Mouse (Mus musculus) bone marrow, adult 2 months (tissue): ENCODE data around the gene Stard5. TPM values are rescaled to one million over a fixed set of nuclear protein-coding genes. Genes with fewer than 3 reads are reported as not detected.
A peak's percentile ranks its signal among the peaks of the same experiment; 100 is the strongest.

Experiments
- H3K27ac ChIP-seq: fragments of 200-500 bp; 2 replicates; pipeline ENCODE4 v1.5.1; 2012; ENCODE audit warnings: low read depth, mild to moderate bottlenecking, control low read depth, inconsistent platforms, low read length; ENCODE audit not compliant: control insufficient read depth, poor library complexity, insufficient read depth
- H3K4me1 ChIP-seq: fragments of 200-500 bp; 2 replicates; pipeline ENCODE4 v1.6.1; 2011; ENCODE audit warnings: low read length; ENCODE audit not compliant: control insufficient read depth, insufficient read depth
- H3K4me3 ChIP-seq: fragments of 200-500 bp; replicated peaks from 2 replicates; pipeline ENCODE3; 2011; ENCODE audit warnings: mild to moderate bottlenecking, low read depth, low read length, control low read depth; ENCODE audit not compliant: control insufficient read depth
- CTCF ChIP-seq: fragments of 200-500 bp; IDR thresholded peaks from 2 replicates; pipeline ENCODE4 v1.5.1; 2011; ENCODE audit warnings: low read length, control low read depth; ENCODE audit not compliant: control insufficient read depth, insufficient read depth
- POLR2A ChIP-seq: fragments of 200-500 bp; IDR thresholded peaks from 2 replicates; pipeline ENCODE4 v1.6.1; 2011; ENCODE audit warnings: low read depth, mild to moderate bottlenecking, control low read depth, low read length, borderline replicate concordance; ENCODE audit not compliant: control insufficient read depth
- WGBS: fragments of 180-500 bp; shearing (Covaris S2); methylation state at CpG from one replicate; pipeline ENCODE4 v1.1.7; 2018; 5-methylcytosine and 5-hydroxymethylcytosine counted together
- polyA plus RNA-seq: library from polyadenylated mRNA; stranded (reverse); fragments of >200 nt; gene quantifications from 2 replicates; pipeline ENCODE4 v1.2.4, GENCODE M21; 2011; ENCODE audit warnings: low replicate concordance; ENCODE audit not compliant: missing spikeins, insufficient read depth, insufficient read length

Gene Stard5
- polyA plus RNA-seq, 1 experiment, result 9.0 TPM

DNA sequence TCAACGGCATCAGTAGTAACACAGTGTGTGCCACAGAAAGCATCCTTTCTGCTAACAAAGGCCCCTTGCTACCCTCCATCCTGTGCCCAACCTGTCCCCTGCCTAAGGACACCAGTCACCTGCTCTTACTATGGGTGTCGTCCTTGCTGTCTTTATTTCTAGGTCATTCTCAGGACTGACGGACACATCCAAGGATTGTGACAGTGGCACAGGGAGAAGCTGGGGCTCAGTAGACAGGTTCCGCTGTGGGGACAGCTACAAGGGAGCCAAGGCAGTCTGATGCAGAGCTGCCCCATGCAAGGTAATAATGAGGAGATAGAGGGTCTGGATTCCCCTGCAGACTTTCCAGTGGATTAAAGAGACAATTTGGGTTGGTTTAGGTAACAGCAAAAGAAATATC is 46.7 kb downstream of the Stard5 start:
- Histone ChIP-seq H3K27ac (no peak overlapping the region), H3K4me3 (no peak overlapping the region), H3K4me1 (no peaks in the 10 kb centered on the region)
- TF ChIP-seq CTCF (no peak; the same call in 1 of the 2 replicates), POLR2A (no peak)
- 83% methylated on average over 4 of the region's 4 CpGs for WGBS

DNA sequence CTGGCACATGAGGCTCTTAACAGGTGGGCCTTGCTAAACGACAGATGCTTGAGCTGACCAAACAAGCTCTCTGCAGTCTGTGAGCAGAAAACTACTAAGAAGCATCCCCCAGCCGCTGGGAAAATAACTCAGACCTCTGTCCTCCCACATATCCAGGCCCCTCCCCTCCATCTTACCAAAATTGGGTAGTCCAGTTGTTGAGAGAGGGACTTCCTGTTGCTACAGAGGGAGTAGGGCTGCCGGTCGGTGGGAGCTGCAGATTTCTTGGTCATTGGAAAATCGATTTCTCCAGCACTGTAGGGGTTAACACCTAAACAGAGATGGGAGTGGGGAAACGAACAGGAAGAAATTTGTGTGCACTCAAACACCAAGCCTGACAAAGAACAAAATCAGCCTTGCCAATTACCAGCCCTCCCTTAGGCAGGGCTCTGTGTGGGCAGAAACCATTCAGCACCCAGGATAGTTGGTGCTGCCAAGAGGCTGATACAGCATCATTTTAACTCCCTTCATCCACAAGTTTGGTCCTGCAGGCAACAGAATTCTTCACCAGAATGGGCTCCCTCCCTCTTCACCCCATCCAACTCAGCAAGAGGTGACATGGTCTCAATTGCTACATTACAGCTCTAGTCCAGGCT is 51.0 kb downstream of the Stard5 start:
- no peak overlapping the region for H3K27ac ChIP-seq
- 18% methylated on average over 6 of the region's 6 CpGs for WGBS
- H3K4me1 ChIP-seq, result no peaks in the 10 kb centered on the region
- TF ChIP-seq CTCF (no peak), POLR2A (no peak)
- no peak overlapping the region for H3K4me3 ChIP-seq

DNA sequence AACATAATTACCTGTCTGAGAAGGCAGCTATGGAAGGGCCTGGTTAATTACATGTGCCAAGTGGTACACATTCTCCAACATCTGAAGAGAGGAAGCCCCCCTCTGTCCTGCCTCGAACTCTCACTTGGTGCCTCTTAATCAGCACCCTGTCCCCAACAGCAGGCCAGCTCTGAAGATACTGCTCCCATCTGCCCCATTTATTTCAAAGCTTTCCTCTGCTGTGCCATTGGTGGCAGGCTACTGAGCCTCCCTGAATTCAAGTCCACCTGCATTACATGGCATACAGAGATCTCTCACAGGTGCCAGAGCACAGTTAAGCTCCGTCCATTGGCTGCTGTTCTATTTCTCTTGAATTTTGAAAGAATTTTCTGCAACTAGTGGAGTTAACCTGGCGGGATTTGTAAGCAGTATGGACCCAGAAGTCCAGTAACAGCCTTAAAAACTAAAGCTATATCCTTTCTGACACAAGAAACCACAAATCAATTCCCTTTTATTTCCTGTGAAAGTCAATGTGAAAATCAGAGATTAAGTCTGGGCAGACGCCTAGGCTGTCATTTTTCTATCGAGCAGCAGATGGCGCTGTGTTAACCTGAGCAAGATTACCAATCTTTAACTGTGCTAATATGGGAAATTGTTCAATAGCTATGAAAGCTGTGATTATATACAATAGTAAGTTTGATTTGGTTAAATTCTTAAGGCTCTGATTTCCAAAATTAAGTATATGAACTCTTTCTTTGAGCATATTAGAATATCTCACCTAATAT is 63.9 kb downstream of the Stard5 start:
- Histone ChIP-seq H3K4me1 (peaks cover 1% of the 10 kb centered on the region; the same call in 1 of the 2 replicates), H3K27ac (no peak overlapping the region), H3K4me3 (no peak overlapping the region)
- 29% methylated on average over 6 of the region's 6 CpGs for WGBS
- TF ChIP-seq POLR2A (no peak), CTCF (peak; percentile 40)

DNA sequence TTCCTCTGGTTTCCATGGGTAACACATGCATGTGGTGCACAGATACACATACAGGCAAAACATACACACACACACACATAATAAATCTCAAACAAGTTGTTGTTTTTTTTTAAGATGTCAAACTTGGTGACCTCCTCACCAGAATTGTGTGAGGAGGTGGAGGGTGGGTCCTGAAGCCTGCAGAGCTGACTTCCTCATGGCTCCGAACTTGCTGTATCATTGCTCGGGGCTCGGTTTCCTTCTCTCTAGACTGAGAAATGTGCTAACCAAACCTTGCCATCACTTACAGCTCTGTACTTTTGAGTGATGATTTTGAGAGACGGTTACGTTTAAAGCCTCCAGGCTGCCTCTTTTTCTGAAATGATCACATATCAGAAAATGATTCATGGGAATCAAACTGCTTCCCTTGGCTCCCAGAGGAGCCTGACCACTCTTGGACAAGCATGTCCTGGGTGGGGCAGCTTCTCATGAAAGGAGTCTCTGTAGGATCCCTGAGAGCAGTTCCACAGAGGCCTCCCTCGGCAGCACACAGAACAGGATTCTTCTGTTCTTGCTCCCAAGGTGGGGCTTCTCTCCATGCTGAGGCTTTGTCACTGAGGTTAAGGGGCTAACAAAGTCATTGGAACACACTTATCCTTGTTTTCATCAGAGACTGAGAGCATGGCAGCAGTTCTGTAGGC is 67.4 kb downstream of the Stard5 start:
- Histone ChIP-seq H3K4me1 (peaks cover 1% of the 10 kb centered on the region; the same call in 1 of the 2 replicates), H3K27ac (peak overlapping the region; percentile 30), H3K4me3 (no peak overlapping the region)
- WGBS, result 12% methylated on average over 6 of the region's 6 CpGs
- no peak for TF ChIP-seq CTCF
- TF ChIP-seq POLR2A, result no peak

Other genes with a start within 250 kb of the Stard5 start
- 0.65 and 0.86 TPM in 2 replicates for gene Tmc3, start 47.0 kb upstream of the Stard5 start, polyA plus RNA-seq
- 19.0 and 43.4 TPM in 2 replicates for gene Il16, start 113.8 kb downstream of the Stard5 start, polyA plus RNA-seq
- gene Cfap161, start 162.9 kb downstream of the Stard5 start, polyA plus RNA-seq, result not detected in 2 replicates